Mouse (Mus musculus): ENCODE measurements around the gene Rpap1.

DNA sequence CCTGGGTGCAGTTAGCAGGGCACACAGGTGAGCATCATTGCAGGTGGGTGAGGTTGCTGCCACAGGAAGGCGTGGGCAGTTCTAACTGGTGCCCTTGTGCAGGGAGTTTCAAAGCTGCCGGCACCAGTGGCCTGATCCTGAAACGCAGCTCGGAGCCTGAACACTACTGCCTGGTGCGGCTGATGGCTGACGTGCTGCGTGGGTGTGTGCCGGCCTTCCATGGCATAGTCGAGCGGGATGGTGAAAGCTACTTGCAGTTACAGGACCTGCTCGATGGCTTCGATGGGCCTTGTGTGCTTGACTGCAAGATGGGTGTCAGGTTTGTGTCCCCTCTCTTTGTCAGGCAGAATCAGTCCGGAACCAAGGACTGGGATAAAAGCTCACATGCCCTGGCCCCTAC lies 38.1 kb downstream of the Rpap1 start:
- no peak for TF ChIP-seq CTCF (conservative IDR thresholded peaks at IDR 0.05; ENCODE audit: low read length)
- no peak for TF ChIP-seq POU5F1 (IDR thresholded peaks at IDR 0.05; ENCODE audit: borderline replicate concordance, low read length)
- TF ChIP-seq NANOG (IDR thresholded peaks at IDR 0.05; ENCODE audit: borderline replicate concordance, low read length), result no peak

All from E14TG2a.4 (cell line).